Mouse (Mus musculus) ES-Bruce4 (cell line): ENCODE data around the gene Blm. TPM values are rescaled to one million over a fixed set of nuclear protein-coding genes. Genes with fewer than 3 reads are reported as not detected.

Experiments
- H3K27ac ChIP-seq: 2 replicates; pipeline ENCODE4 v1.5.1; 2012; ENCODE audit warnings: low read length, inconsistent platforms; ENCODE audit not compliant: insufficient read depth
- H3K27me3 ChIP-seq: 2 replicates; pipeline ENCODE4 v1.6.1; 2012; ENCODE audit warnings: mild to moderate bottlenecking, low read length, inconsistent platforms; ENCODE audit not compliant: control insufficient read depth, poor library complexity, insufficient read depth, severe bottlenecking
- H3K36me3 ChIP-seq: 2 replicates; pipeline ENCODE4 v1.6.1; 2012; ENCODE audit warnings: inconsistent platforms, mild to moderate bottlenecking, low read length, moderate library complexity; ENCODE audit not compliant: control insufficient read depth, poor library complexity, insufficient read depth, severe bottlenecking
- H3K4me1 ChIP-seq: one replicate; pipeline ENCODE4 v1.8.1; 2011; ENCODE audit warnings: low read length; ENCODE audit not compliant: control insufficient read depth, insufficient read depth
- H3K4me3 ChIP-seq: 2 replicates; pipeline ENCODE4 v1.5.1; 2011; ENCODE audit warnings: low read depth, mild to moderate bottlenecking, low read length
- H3K9ac ChIP-seq: 2 replicates; pipeline ENCODE4 v1.6.1; 2012; ENCODE audit warnings: low read depth, mild to moderate bottlenecking, inconsistent platforms; ENCODE audit not compliant: poor library complexity, severe bottlenecking
- H3K9me3 ChIP-seq: replicated peaks from 2 replicates; pipeline ENCODE4 v1.6.1; 2012; ENCODE audit warnings: mild to moderate bottlenecking, low read length, inconsistent platforms; ENCODE audit not compliant: control insufficient read depth, poor library complexity, insufficient read depth, severe bottlenecking
- CTCF ChIP-seq: IDR thresholded peaks from one replicate; pipeline ENCODE4 v1.8.1; 2011; ENCODE audit warnings: low read depth, low read length
- EP300 ChIP-seq: IDR thresholded peaks from 2 replicates; pipeline ENCODE4 v1.6.1; 2011; ENCODE audit warnings: low read depth, low read length; ENCODE audit not compliant: insufficient read depth
- POLR2A ChIP-seq: IDR thresholded peaks from one replicate; pipeline ENCODE4 v1.8.1; 2011; ENCODE audit warnings: low read length; ENCODE audit not compliant: insufficient read depth
- polyA plus RNA-seq: library from polyadenylated mRNA; stranded (reverse); fragments of >200 nt; gene quantifications from 2 replicates; pipeline ENCODE4 v1.2.4, GENCODE M21; 2011; ENCODE audit warnings: low read depth; ENCODE audit not compliant: missing spikeins, insufficient read depth, insufficient read length

The Blm gene
- polyA plus RNA-seq, 1 experiment, result 139 TPM

GRCm38 (mm10) chr7:80460199-80460598, 74.7 kb downstream of the Blm start:
- Histone ChIP-seq H3K9ac (no peak overlapping the region), H3K36me3 (peaks cover 18% of the 10 kb centered on the region)

DNA sequence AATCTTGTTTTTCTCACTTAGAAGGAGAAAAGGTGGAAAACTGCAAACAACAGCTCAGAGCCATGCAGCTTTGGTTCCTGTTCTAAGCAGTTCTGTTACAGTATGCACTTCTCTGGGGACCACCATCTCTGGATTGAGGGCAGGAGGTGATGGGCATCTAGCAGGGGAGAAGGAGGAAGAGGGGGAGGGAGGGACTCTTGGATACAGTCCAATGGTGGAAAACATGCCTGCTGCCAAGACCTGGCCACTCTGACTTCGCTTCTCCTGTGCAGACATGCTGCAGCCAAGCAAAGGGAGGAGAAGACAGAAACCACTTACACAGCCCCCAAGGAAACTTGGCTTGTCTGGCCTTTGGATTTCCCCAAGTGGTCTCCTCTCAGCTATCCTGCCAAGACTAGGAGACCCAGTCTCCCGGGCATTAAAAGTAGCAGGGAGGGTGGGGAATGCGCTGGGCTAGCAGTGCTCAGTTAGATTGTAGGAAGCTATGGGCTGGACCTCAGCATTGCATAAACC, 77.0 kb downstream of the Blm start:
- H3K36me3 ChIP-seq, result peaks cover 7% of the 10 kb centered on the region; the same call in 1 of the 2 replicates
- TF ChIP-seq EP300 (no peak), CTCF (no peak), POLR2A (no peak)
- H3K4me1 ChIP-seq, result no peaks in the 10 kb centered on the region
- no peak overlapping the region for H3K4me3 ChIP-seq
- H3K9me3 ChIP-seq, result no peaks in the 10 kb centered on the region
- H3K9ac ChIP-seq, result no peak overlapping the region
- no peak overlapping the region for H3K27ac ChIP-seq
- no peaks in the 10 kb centered on the region for H3K27me3 ChIP-seq

More at GRCm38 (mm10) chr7:80460199-80460598, 74.7 kb downstream of the Blm start:
- H3K9me3 ChIP-seq, result no peaks in the 10 kb centered on the region
- no peak overlapping the region for H3K27ac ChIP-seq
- no peak overlapping the region for H3K4me3 ChIP-seq
- no peaks in the 10 kb centered on the region for H3K4me1 ChIP-seq
- TF ChIP-seq POLR2A, result no peak
- TF ChIP-seq EP300, result no peak
- no peak for TF ChIP-seq CTCF
- H3K27me3 ChIP-seq, result no peaks in the 10 kb centered on the region

- Histone ChIP-seq H3K9me3 (no peaks in the 10 kb centered on the region), H3K36me3 (peaks cover 7% of the 10 kb centered on the region; the same call in 1 of the 2 replicates), H3K27me3 (no peaks in the 10 kb centered on the region), H3K4me3 (no peak overlapping the region), H3K27ac (no peak overlapping the region), H3K9ac (no peak overlapping the region), H3K4me1 (no peaks in the 10 kb centered on the region)
- no peak for TF ChIP-seq EP300
- no peak for TF ChIP-seq POLR2A
- no peak for TF ChIP-seq CTCF
Observed at GRCm38 (mm10) chr7:80457241-80457640, 77.7 kb downstream of the Blm start.

GRCm38 (mm10) chr7:80456327-80456726, 78.6 kb downstream of the Blm start:
- no peak overlapping the region for H3K4me3 ChIP-seq
- no peak for TF ChIP-seq EP300
- no peak for TF ChIP-seq POLR2A
- no peak for TF ChIP-seq CTCF
- H3K9ac ChIP-seq, result no peak overlapping the region
- no peaks in the 10 kb centered on the region for H3K27me3 ChIP-seq
- H3K36me3 ChIP-seq, result peaks cover 5% of the 10 kb centered on the region; the same call in 1 of the 2 replicates
- H3K9me3 ChIP-seq, result no peaks in the 10 kb centered on the region
- no peaks in the 10 kb centered on the region for H3K4me1 ChIP-seq
- H3K27ac ChIP-seq, result no peak overlapping the region

GRCm38 (mm10) chr7:80455505-80456160, 79.3 kb downstream of the Blm start:
- H3K27ac ChIP-seq, result no peak overlapping the region
- H3K36me3 ChIP-seq, result peaks cover 5% of the 10 kb centered on the region; the same call in 1 of the 2 replicates
- no peak overlapping the region for H3K9ac ChIP-seq
- TF ChIP-seq EP300, result no peak
- no peak overlapping the region for H3K4me3 ChIP-seq
- no peaks in the 10 kb centered on the region for H3K9me3 ChIP-seq
- no peaks in the 10 kb centered on the region for H3K4me1 ChIP-seq
- H3K27me3 ChIP-seq, result no peaks in the 10 kb centered on the region

GRCm38 (mm10) chr7:80454786-80455185, 80.1 kb downstream of the Blm start:
- Histone ChIP-seq H3K27me3 (no peaks in the 10 kb centered on the region), H3K4me1 (no peaks in the 10 kb centered on the region), H3K27ac (no peak overlapping the region), H3K9ac (no peak overlapping the region), H3K4me3 (no peak overlapping the region), H3K36me3 (peaks cover 5% of the 10 kb centered on the region; the same call in 1 of the 2 replicates), H3K9me3 (no peaks in the 10 kb centered on the region)
- TF ChIP-seq EP300, result no peak
- TF ChIP-seq POLR2A, result no peak
- no peak for TF ChIP-seq CTCF
